Mouse (Mus musculus) heart, adult 2 months (tissue): ENCODE data around the gene Hdac4.

ENCODE experiments used
- CTCF ChIP-seq: fragments of 200-600 bp; IDR thresholded peaks from 2 replicates; pipeline ENCODE4 v1.8.1; 2022; ENCODE audit warnings: antibody characterized with exemption, mild to moderate bottlenecking, moderate library complexity
- POLR2A ChIP-seq: fragments of 200-500 bp; IDR thresholded peaks from 2 replicates; pipeline ENCODE4 v1.6.1; 2011; ENCODE audit warnings: mild to moderate bottlenecking, low read depth, low read length, control low read depth; ENCODE audit not compliant: insufficient read depth

DNA sequence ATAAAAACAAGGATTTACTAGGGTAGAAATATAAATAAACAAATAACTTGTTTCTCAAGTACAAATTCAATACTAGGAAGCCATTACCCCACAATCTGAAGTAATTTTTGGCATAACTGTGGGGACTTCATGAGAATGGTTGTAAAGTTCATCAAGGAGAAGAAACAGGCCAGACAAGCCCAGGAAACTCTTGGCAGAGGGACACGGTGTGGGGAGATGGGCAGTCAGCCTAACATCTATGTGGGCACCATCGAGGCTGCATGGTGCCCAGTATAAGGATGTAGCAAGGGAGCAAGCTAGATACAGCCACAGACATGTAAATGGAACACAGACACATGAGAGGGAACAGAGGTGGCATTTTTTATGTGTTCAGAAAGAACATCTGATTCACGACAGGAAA, 171.6 kb downstream of the Hdac4 start:
- TF ChIP-seq CTCF (no peak), POLR2A (no peak)
